Mouse (Mus musculus) embryonic fibroblast, embryonic 13.5 days (primary cell): ENCODE data around the gene Bfar.

Source experiments
- CTCF ChIP-seq: IDR thresholded peaks from 2 replicates; pipeline ENCODE4 v1.5.1; 2011; ENCODE audit warnings: mild to moderate bottlenecking, control low read depth, low read length, moderate library complexity, borderline replicate concordance; ENCODE audit not compliant: insufficient read depth
- POLR2A ChIP-seq: IDR thresholded peaks from 2 replicates; pipeline ENCODE4 v1.6.1; 2011; ENCODE audit warnings: low read depth, mild to moderate bottlenecking, control low read depth, low read length, moderate library complexity

GRCm38 (mm10) chr16:13704676-13705075 is 33.0 kb downstream of the Bfar start:
- no peak for TF ChIP-seq POLR2A
- no peak for TF ChIP-seq CTCF
